Mouse (Mus musculus) midbrain, embryonic 15.5 days (tissue): ENCODE measurements around the gene Zfp386. TPM values are rescaled to one million over a fixed set of nuclear protein-coding genes. Genes with fewer than 3 reads are reported as not detected.
A peak's percentile ranks its signal among the peaks of the same experiment; 100 is the strongest.

ENCODE experiments used
- ATAC-seq: fragments of 200-750 bp; cut with Nextera tagmentation; replicated peaks from 2 replicates; pipeline ENCODE4 v1.8.0; 2017; ENCODE audit warnings: moderate TSS enrichment
- H3K27ac ChIP-seq: fragments of 300-500 bp; sonication (generic); 2 replicates; pipeline ENCODE4 v1.5.1; 2015; ENCODE audit warnings: mild to moderate bottlenecking, inconsistent platforms
- H3K27me3 ChIP-seq: fragments of 300-500 bp; sonication (generic); replicated peaks from 2 replicates; pipeline ENCODE4 v1.6.1; 2015; ENCODE audit warnings: inconsistent platforms
- H3K36me3 ChIP-seq: fragments of 300-500 bp; sonication (generic); replicated peaks from 2 replicates; pipeline ENCODE4 v1.6.1; 2015; ENCODE audit warnings: inconsistent platforms
- H3K4me1 ChIP-seq: fragments of 300-500 bp; sonication (generic); 2 replicates; pipeline ENCODE4 v1.6.1; 2015; ENCODE audit warnings: inconsistent platforms
- H3K4me2 ChIP-seq: fragments of 300-500 bp; sonication (generic); 2 replicates; pipeline ENCODE4 v1.6.1; 2015; ENCODE audit warnings: inconsistent platforms, mild to moderate bottlenecking, moderate library complexity
- H3K4me3 ChIP-seq: fragments of 300-500 bp; sonication (generic); 2 replicates; pipeline ENCODE4 v1.5.1; 2015; ENCODE audit warnings: mild to moderate bottlenecking, inconsistent platforms
- H3K9ac ChIP-seq: fragments of 300-500 bp; sonication (generic); 2 replicates; pipeline ENCODE4 v1.6.1; 2015; ENCODE audit warnings: mild to moderate bottlenecking, inconsistent platforms
- H3K9me3 ChIP-seq: fragments of 300-500 bp; sonication (generic); 2 replicates; pipeline ENCODE4 v1.6.1; 2016; ENCODE audit warnings: inconsistent platforms
- WGBS: fragments of 180-500 bp; shearing (Covaris S2); methylation state at CpG from one replicate; pipeline ENCODE4 v1.1.7; 2015; ENCODE audit warnings: mixed read lengths; 5-methylcytosine and 5-hydroxymethylcytosine counted together
- polyA plus RNA-seq: library from polyadenylated mRNA; unstranded; fragments of >200 nt; fragmentation: Nextera tagmentation; extraction: Ambion mirVana; gene quantifications from 2 replicates; pipeline ENCODE4 v1.2.1, GENCODE M21; 2015

The Zfp386 gene
- polyA plus RNA-seq, 1 experiment from 2014 or later = 58.3 TPM

DNA sequence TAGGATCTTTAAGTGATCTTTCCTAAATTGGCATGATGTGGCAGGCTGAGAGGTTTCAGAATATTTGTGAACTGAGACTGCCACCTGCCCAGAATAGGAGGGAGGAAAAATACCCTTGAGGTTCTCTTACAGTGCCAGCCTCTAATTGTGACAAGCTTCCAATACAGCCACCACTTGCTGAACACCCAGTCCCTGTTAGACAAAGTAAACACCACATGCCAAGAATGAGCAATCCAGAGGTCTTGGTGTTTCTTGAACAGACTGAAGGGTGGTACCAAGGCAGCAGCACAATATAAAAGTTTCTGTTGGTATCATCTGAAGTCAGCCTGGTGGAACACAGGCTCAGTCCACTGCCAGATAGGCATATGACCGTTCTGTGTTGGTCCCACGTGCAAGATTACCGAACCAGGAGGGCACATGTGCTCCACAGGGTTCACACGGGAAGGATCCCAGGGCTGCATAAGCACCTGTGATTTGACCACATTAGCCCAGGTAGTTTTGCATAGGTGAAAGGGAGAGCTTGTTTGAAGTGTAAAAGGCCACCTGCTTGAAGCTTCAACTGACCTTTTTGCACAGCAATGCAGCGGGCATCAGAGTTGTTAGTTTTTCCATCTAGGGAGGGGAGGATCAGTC, 14.2 kb downstream of the Zfp386 start:
- peaks cover 23% of the 10 kb centered on the region for H3K9me3 ChIP-seq
- no peaks in the 10 kb centered on the region for H3K27me3 ChIP-seq
- H3K4me3 ChIP-seq = no peak overlapping the region
- no peaks in the 10 kb centered on the region for H3K4me1 ChIP-seq
- H3K27ac ChIP-seq = no peak overlapping the region
- H3K9ac ChIP-seq = no peak overlapping the region
- peaks cover 48% of the 10 kb centered on the region for H3K36me3 ChIP-seq
- 96% methylated on average over 5 of the region's 5 CpGs for WGBS
- H3K4me2 ChIP-seq = no peak overlapping the region
- ATAC-seq = peak; percentile 55

DNA sequence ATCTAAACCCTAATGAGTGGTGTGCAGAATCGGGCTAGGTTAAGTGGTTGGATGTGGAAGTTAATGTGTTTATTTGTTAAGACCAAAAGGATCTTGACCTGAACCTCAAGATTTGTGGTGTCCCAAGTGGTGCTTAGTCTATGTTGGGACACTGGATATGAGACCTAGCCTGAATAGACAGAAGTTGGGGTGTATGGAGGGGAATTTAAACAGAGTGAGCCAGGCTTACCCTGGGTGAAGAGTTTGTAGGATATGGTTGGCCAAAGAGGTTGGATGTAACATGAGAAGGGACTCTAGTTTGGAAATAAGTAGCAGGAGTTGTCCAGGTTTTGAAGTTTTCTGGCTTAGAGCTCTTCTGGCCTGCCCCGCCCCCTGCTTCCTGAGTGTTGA, 14.7 kb downstream of the Zfp386 start:
- no peak overlapping the region for H3K9ac ChIP-seq

DNA sequence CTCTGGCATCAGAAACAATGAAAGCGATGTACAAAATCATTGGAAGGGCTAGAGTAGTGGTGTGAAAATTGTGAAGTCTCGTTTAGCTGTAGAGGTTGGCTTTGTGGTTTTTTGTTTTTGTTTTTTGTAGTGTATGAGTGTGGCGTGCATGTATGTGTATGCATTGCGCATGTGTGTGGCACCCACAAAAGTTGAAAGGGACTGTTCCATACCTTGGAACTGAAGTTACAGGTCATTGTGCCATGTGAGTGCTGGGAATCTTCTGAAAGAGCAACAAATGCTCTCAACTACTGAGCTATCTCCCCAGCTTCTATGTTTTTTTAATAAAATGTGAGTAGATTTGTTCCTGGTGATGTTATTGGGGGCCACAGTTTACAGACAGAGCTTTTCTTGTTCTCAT, 15.5 kb downstream of the Zfp386 start:
- H3K36me3 ChIP-seq = peaks cover 36% of the 10 kb centered on the region
- WGBS = 94% methylated on average over 4 of the region's 4 CpGs
- ATAC-seq = no peak

More for the DNA sequence above, 14.7 kb downstream of the Zfp386 start:
- Histone ChIP-seq H3K4me3 (no peak overlapping the region), H3K27me3 (no peaks in the 10 kb centered on the region), H3K36me3 (peaks cover 43% of the 10 kb centered on the region), H3K9me3 (peaks cover 23% of the 10 kb centered on the region), H3K4me2 (no peak overlapping the region), H3K4me1 (no peaks in the 10 kb centered on the region), H3K27ac (no peak overlapping the region)
- WGBS = 98% methylated on average over 2 of the region's 2 CpGs
- ATAC-seq = peak; percentile 43; the same call in 1 of the 2 replicates

DNA sequence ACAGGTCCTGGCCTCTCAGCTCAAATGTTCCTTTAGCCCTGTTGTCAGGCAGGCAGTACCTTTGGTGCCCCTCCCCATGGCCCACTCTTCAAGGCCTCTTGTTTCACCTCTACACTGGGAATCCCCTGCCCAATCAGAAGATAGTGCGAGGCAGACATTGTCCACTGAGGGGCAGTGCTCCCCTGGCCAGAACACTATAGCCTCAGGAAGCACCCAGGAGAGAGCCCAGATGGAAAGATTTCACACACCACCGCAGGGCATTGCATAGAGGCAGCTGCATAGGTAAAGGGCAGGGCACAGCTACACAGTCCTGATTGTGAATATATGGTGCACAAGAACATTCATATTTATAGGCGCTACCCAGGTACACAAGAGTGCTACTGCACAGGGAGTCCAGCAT, 23.5 kb downstream of the Zfp386 start:
- no peak overlapping the region for H3K4me2 ChIP-seq
- peak; percentile 69 for ATAC-seq
- no peaks in the 10 kb centered on the region for H3K4me1 ChIP-seq
- no peaks in the 10 kb centered on the region for H3K36me3 ChIP-seq
- H3K9ac ChIP-seq = no peak overlapping the region
- WGBS = 26% methylated on average over 3 of the region's 3 CpGs
- H3K27ac ChIP-seq = no peak overlapping the region
- H3K27me3 ChIP-seq = no peaks in the 10 kb centered on the region
- H3K9me3 ChIP-seq = no peaks in the 10 kb centered on the region
- no peak overlapping the region for H3K4me3 ChIP-seq

More for the DNA sequence above, 15.5 kb downstream of the Zfp386 start:
- no peak overlapping the region for H3K9ac ChIP-seq
- no peak overlapping the region for H3K4me3 ChIP-seq
- no peaks in the 10 kb centered on the region for H3K27me3 ChIP-seq
- H3K4me1 ChIP-seq = no peaks in the 10 kb centered on the region
- peaks cover 23% of the 10 kb centered on the region for H3K9me3 ChIP-seq
- no peak overlapping the region for H3K4me2 ChIP-seq
- no peak overlapping the region for H3K27ac ChIP-seq

DNA sequence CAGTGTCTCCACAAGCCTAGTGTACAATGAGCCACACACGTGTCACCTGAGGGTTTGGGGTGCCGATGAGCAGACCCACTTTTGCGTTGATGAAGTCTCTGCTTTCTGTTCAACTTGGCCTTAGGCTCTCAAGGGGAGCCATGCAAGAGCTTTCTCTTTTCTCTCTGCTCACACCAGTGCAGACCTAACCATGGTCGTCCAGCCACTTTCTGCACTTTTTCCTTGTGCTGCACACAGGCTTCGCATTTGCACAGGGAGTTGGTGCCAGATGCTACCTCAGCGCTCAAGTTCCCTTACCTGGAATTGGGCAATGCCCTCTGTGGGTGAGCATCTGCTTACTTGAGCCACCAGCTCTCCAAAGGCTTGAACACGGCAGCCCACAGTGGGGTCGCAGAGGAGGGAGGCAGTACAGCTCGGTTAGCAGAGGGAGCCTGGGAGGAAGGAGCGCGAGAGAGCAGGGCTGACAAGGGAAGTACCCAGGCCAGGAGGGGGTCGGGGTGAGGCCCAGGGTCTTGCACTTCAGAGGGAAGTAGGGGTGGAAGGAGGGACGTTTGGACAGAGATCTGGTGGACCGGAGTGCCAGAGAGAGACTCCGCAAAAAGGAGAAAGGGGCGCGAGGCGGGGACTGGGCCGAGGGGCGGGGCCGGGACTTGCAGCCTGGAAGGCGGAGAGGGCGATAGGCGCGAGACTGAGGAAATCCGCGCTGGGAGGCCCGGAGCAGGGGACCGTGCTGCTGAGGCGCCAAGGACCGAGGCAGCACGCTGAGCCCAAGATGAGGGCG, 29.7 kb downstream of the Zfp386 start, which contains the start of gene Vipr2:
Gene Vipr2 (plus strand): TSS at position 653 of the 781 bp plus-strand sequence.
- peaks cover 6% of the 10 kb centered on the region; the same call in 1 of the 2 replicates for H3K4me1 ChIP-seq
- no peak within 1 kb of the TSS for H3K27ac ChIP-seq
- H3K4me3 ChIP-seq = peak within 1 kb of the TSS; percentile 65
- H3K9ac ChIP-seq = peak within 1 kb of the TSS; percentile 73
- WGBS = 6% methylated on average over 33 of the region's 33 CpGs
- H3K36me3 ChIP-seq = no peaks in the 10 kb centered on the region
- ATAC-seq = peak; percentile 94
- H3K9me3 ChIP-seq = no peaks in the 10 kb centered on the region
- peak within 1 kb of the TSS; percentile 97 for H3K4me2 ChIP-seq
- peaks cover 8% of the 10 kb centered on the region; the same call in 1 of the 2 replicates for H3K27me3 ChIP-seq

DNA sequence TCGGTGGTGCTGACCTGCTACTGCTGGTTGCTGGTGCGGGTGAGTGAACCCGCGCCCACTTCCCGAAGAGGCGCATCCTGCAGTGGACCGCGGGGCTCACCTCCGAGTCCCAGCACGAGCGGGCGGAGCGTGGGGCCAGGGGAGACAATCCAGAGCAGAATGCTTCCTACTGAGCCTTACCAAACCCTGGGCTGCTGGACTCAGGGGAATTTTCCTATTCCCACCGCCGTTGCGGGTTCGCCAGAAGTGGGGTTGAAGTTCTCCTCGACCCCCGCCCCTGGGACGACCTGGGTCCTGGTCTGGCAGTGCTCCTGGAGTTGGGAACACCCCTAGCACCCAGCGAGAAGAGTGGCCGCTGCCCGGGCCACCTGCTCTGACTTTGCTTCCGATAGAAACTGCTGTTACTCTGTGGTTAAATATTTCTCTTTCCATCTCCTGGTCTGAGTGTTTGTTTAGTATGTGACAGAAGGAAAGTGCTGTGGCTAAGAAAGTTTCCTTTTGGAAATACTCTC, 30.4 kb downstream of the Zfp386 start:
- Histone ChIP-seq H3K9ac (peak overlapping the region; percentile 73), H3K27ac (no peak overlapping the region), H3K27me3 (peaks cover 8% of the 10 kb centered on the region; the same call in 1 of the 2 replicates), H3K4me3 (peak overlapping the region; percentile 65), H3K4me1 (peaks cover 6% of the 10 kb centered on the region; the same call in 1 of the 2 replicates), H3K4me2 (peak overlapping the region; percentile 97), H3K9me3 (no peaks in the 10 kb centered on the region), H3K36me3 (no peaks in the 10 kb centered on the region)
- ATAC-seq = peak; percentile 82
- 2% methylated on average over 24 of the region's 24 CpGs for WGBS

DNA sequence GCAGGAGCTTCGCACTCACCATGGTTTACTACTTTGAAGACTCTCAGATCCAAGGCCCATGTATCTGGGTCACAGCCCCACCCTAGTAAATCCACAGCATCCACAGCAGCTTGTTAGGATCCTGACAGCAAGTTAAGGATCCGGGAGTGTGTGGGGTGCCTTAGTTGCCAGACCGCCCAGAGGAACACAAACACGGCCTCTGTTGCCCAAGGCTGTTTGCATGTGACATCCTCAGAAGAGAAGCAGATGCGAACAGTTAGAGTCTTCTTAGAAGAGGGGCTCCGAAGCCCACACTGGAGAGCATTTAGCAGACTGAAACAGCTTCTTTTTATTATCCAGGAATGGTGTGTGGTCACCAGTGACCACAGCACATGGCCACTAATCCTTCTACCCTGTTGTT, 35.6 kb downstream of the Zfp386 start:
- no peaks in the 10 kb centered on the region for H3K9me3 ChIP-seq
- no peak for ATAC-seq
- H3K4me3 ChIP-seq = no peak overlapping the region
- no peak overlapping the region for H3K9ac ChIP-seq
- no peak overlapping the region for H3K4me2 ChIP-seq
- no peaks in the 10 kb centered on the region for H3K4me1 ChIP-seq
- WGBS = 88% methylated on average over 6 of the region's 6 CpGs
- no peak overlapping the region for H3K27ac ChIP-seq
- H3K36me3 ChIP-seq = no peaks in the 10 kb centered on the region
- H3K27me3 ChIP-seq = peaks cover 8% of the 10 kb centered on the region; the same call in 1 of the 2 replicates

DNA sequence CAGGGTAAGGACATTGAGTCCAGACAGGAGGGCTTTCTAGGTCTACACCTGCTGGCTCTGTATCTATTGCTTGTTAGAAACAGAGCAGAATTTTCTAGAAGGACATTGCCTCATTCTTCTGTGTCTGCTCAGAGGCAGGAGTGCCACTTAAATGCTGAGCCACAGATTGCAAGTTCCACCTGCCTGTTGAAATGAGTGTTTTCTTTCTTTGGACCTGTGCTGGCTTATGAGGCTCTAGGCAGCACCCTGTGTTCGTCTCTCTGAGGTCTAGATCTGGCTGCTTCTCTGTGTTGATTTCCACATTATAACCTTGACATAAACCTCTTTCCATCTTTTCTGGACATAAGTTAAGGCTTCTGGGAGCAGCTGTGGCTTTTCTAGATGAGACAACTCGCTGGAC, 36.8 kb downstream of the Zfp386 start:
- Histone ChIP-seq H3K27ac (no peak overlapping the region), H3K9me3 (no peaks in the 10 kb centered on the region), H3K36me3 (no peaks in the 10 kb centered on the region), H3K27me3 (no peaks in the 10 kb centered on the region), H3K4me2 (no peak overlapping the region), H3K9ac (no peak overlapping the region), H3K4me3 (no peak overlapping the region), H3K4me1 (no peaks in the 10 kb centered on the region)
- no peak for ATAC-seq
- WGBS = 88% methylated on average over 2 of the region's 2 CpGs

DNA sequence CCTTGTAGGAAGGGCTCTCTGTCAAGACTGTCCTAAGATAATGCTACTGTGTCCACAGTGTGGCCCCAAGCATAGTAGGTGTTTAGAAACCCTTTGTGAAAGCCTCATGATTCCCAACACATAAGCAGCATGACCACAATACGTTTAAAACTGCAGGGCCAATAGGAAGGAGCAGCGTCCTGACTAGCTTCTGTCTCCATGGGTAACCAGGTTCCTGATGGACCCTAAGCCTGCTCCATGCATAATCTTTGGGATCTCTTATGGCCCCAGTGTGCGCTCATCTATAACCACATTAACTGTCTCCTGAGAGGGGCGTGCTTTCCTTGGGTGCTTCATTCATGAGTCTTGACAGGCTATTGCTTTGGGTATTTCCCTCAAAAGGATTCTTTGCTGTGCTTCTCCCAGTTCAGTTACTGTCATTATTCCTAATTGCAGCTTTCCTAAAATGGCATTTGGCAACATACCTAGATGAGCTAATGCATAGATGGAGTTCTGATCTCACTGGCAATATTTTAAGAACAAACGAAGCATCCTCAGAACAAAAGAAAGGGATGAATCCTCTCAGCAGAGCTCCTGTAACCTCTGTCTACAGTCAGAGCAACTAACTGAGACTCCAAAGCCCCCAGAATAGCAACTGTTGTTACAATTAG, 39.6 kb downstream of the Zfp386 start:
- no peaks in the 10 kb centered on the region for H3K9me3 ChIP-seq
- no peak for ATAC-seq
- no peaks in the 10 kb centered on the region for H3K36me3 ChIP-seq
- H3K27ac ChIP-seq = no peak overlapping the region
- H3K4me2 ChIP-seq = no peak overlapping the region
- H3K4me3 ChIP-seq = no peak overlapping the region
- no peak overlapping the region for H3K9ac ChIP-seq
- WGBS = 90% methylated on average over 5 of the region's 5 CpGs
- H3K27me3 ChIP-seq = no peaks in the 10 kb centered on the region
- no peaks in the 10 kb centered on the region for H3K4me1 ChIP-seq

DNA sequence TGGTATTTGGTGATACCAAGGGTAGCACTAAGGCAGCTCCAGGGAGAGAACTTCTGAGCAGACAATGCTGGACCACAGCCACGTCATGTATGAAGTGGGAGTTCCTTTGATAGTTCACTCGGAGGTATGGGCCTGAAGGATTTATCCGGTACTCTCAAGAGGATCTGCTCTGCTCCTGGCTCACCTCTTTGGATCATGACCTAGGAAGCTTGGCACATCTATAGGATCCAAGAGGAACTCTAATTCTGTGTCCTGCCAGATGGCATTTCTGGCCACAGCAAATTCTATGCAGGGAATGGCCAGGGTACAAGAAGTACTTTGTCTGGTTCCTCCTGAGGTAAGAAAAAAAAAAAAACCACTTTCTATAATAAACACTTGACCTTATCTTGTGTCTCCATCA, 42.3 kb downstream of the Zfp386 start:
- Histone ChIP-seq H3K27ac (no peak overlapping the region), H3K27me3 (no peaks in the 10 kb centered on the region), H3K4me2 (no peak overlapping the region), H3K36me3 (no peaks in the 10 kb centered on the region), H3K4me3 (no peak overlapping the region), H3K9ac (no peak overlapping the region), H3K4me1 (no peaks in the 10 kb centered on the region), H3K9me3 (no peaks in the 10 kb centered on the region)
- ATAC-seq = no peak
- WGBS = 92% methylated on average over 3 of the region's 3 CpGs

DNA sequence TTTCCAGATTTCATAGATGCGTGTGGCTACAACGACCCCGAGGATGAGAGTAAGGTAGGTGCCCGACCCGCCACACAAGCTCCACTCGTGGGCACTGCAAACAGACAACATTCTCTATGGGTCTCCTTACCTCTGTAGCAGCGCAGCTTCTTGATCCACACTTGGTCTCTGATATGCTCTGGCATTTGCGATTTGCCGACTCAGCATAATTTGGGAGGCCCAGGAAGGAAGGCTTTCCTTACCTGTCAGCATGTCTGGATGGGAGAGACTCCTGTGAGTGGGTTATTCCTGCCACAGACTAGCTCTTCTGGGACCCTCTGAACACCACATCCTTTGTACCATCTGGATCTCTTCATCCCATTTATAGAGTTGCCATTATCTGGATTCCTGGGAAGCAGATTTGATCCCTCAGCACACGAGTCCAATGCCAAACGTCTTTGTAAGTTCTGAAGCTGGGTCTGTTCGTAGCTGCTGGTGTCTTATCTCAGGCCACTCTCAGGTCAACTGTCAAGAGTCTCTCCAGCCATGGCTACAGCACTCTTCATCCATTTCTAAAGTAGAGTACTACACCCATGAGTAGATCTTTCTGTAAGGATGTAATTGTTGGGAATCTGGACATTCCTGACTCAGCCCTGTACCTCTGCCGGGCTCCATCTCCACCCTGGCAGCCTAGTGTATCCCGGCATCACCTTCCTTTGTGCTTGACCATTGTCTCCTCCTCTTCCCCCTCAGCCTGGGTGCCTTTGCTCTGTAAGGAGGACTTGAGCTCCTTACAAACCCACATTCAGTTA, 47.4 kb downstream of the Zfp386 start:
- no peak overlapping the region for H3K4me2 ChIP-seq
- no peaks in the 10 kb centered on the region for H3K4me1 ChIP-seq
- H3K9me3 ChIP-seq = no peaks in the 10 kb centered on the region
- no peak overlapping the region for H3K9ac ChIP-seq
- WGBS = 92% methylated on average over 14 of the region's 14 CpGs
- ATAC-seq = no peak
- H3K4me3 ChIP-seq = no peak overlapping the region
- no peaks in the 10 kb centered on the region for H3K36me3 ChIP-seq
- H3K27ac ChIP-seq = no peak overlapping the region
- no peaks in the 10 kb centered on the region for H3K27me3 ChIP-seq
